Mouse (Mus musculus): ENCODE data around the gene Ap3b1.

- no peak for TF ChIP-seq CTCF (IDR thresholded peaks at IDR 0.05)
- TF ChIP-seq POLR2A (IDR thresholded peaks at IDR 0.05; ENCODE audit: insufficient read depth, low read depth, low read length), result no peak
- no peak for TF ChIP-seq EP300 (IDR thresholded peaks at IDR 0.05; ENCODE audit: insufficient read depth, low read depth, low read length)
These were observed 84.7 kb downstream of the Ap3b1 start for GRCm38 (mm10) chr13:94443411-94443810.

All from heart, adult 2 months (tissue).